Mouse (Mus musculus): Measurements from ENCODE around the gene Rfx5. TPM values are rescaled to one million over a fixed set of nuclear protein-coding genes. Genes with fewer than 3 reads are reported as not detected.
"Not testable (repeated sequence)": the region's sequence is repeated elsewhere in the genome, so short reads cannot be mapped to it uniquely, and the experiment has no call there.

Gene Rfx5
- polyA plus RNA-seq, 1 experiment from 2014 or later = 8.4 TPM

DNA sequence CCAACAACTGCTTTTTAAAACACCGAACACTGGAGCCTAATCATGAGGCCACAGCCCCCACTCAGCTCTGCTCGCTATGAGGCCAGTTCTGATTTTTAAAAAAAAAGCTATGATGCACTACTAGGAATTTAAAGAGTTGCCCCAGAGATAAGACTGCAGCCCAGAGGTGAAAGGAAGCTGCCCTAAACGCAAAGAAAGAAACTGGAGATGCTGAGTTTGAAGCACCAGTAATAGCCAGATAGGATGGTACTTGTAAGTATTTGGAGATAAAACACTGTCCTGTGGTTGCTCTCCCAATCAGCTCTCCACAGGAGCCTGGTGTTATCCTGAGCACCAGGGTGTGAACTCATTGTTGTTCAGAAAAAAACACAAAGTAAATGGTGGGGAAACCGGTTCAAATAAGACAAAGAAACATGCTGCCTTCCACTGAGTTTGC lies 27.6 kb upstream of the Rfx5 start:
- H3K4me2 ChIP-seq (replicated peaks); H3K27ac ChIP-seq (replicated peaks); H3K9ac ChIP-seq (replicated peaks); H3K4me1 ChIP-seq; H3K36me3 ChIP-seq; H3K27me3 ChIP-seq; H3K4me3 ChIP-seq; H3K9me3 ChIP-seq; ATAC-seq (ENCODE audit: low FRiP score, low read depth): not testable (repeated sequence)
- WGBS = 47% methylated on average over 4 of the region's 4 CpGs

DNA sequence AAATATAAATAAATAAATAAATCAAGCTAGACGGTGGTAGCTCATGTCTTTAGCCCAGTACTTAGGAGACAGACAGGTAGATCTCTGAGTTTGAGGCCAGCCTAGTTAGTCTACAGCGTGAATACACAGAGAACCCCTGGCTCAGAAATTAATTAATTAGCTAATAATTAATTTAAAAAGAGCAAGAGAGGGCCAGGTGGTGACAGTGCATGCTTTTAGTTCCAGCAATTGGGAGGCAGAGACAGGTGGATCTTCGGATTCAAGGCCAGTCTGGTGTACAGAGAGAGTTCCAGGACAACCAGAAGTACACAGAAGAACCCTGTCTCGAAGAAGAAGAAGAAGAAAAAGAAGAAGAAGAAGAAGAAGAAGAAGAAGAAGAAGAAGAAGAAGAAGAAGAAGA lies 24.9 kb upstream of the Rfx5 start:
- 82% methylated on average over 4 of the region's 4 CpGs for WGBS
- not testable (repeated sequence) for ATAC-seq (ENCODE audit: low FRiP score, low read depth); H3K9ac ChIP-seq (replicated peaks); H3K4me3 ChIP-seq; H3K9me3 ChIP-seq; H3K36me3 ChIP-seq; H3K27me3 ChIP-seq; H3K4me2 ChIP-seq (replicated peaks); H3K27ac ChIP-seq (replicated peaks)
- H3K4me1 ChIP-seq = peaks cover 11% of the 10 kb centered on the region

DNA sequence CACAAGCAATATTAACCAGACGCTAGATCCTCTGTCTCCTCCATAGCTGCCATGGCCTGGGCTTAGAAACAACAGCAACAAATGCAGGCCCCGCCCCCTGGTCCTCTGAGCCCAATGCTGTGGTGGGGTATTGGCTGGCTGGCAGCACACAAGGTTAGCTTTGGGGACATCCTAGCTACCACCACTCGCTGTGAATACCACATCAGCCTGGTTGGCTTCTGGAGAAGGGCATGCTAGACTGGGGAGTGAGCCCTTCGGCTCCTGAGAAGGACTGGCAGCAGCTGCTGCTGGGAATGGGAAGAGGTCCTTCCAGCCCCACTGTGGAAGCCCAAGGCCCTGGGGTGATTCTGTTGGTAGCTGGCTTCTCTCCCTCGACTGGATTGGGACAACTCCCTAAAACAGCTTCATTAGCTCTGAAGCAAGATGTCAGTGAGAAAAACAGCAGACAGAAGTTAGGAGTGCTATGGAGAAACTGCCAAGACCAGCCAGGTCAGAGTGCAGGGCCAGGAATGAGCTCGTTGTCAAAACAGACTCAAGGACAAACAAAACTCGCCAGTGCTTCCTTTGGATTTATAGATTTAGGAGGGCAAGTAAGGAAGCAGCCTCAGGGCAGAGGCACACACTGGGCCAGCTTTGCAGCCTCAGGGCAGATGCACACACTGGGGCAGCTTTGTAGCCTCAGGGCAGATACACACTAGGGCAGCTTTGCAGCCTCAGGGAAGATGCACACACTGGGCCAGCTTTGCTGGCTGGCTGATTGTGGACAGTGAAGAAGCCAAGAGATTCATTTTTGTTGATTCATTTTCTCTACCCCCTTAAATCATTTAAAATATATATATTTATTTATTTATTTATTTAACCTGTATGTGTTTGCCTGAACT lies 23.2 kb upstream of the Rfx5 start:
- not testable (repeated sequence) for ATAC-seq (ENCODE audit: low FRiP score, low read depth); H3K27me3 ChIP-seq; H3K4me2 ChIP-seq (replicated peaks); H3K4me3 ChIP-seq; H3K9me3 ChIP-seq; H3K9ac ChIP-seq (replicated peaks); H3K27ac ChIP-seq (replicated peaks); H3K36me3 ChIP-seq
- 45% methylated on average over 7 of the region's 7 CpGs for WGBS
- peaks cover 11% of the 10 kb centered on the region for H3K4me1 ChIP-seq

DNA sequence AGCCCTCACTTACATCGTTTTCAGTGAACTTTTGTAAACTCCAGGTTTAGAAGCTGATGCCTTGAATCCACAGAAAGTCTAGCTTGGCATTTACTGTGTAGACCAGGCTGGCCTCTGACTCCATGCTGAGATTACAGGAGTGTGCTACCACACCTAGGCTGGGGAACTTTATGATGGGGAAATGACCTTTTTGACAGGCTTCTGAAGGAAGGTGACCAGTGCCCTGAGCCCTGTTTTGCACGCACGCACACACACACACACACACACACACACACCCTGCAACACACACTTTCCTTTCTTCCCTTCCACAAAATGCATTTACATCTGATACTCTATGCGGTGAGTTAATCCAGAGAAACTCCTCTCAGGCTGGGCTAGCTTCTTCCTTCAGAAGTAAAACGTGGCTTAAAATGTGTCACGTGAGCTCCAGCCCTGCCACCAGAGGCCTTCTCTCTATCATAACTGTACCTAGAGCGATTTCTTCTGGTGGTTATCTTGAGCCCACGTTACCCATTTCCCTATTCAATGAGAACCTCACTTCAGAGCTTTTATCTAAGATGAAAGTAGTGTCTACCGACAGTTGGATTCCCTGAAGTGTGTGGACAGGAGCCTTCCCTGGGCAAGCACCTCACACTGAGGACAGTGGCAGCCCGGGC lies 22.3 kb upstream of the Rfx5 start:
- not testable (repeated sequence) for H3K4me3 ChIP-seq; H3K36me3 ChIP-seq; H3K9me3 ChIP-seq; ATAC-seq (ENCODE audit: low FRiP score, low read depth); H3K27ac ChIP-seq (replicated peaks); H3K9ac ChIP-seq (replicated peaks); H3K4me2 ChIP-seq (replicated peaks); H3K27me3 ChIP-seq
- WGBS = 73% methylated on average over 10 of the region's 10 CpGs
- peaks cover 11% of the 10 kb centered on the region for H3K4me1 ChIP-seq

DNA sequence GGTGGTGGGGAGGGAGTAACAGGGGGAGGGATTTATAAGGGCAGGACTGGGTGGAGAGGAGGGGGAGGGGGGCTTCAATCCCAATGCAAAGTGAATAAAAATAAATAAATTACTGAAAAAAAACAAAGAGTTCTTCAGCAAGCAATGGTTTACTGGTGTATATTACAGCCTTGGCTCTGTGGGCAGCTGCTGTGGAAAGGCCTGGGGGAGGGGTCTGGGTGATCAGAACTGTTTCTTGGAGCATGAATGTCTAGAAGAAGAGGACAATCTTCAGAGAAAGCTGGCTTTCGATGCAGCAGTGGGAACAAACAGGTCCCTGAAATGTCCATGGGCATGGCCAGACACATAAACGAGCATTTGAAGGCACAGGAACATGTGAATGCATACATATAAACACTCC lies 21.6 kb upstream of the Rfx5 start:
- 64% methylated on average over 2 of the region's 2 CpGs for WGBS

DNA sequence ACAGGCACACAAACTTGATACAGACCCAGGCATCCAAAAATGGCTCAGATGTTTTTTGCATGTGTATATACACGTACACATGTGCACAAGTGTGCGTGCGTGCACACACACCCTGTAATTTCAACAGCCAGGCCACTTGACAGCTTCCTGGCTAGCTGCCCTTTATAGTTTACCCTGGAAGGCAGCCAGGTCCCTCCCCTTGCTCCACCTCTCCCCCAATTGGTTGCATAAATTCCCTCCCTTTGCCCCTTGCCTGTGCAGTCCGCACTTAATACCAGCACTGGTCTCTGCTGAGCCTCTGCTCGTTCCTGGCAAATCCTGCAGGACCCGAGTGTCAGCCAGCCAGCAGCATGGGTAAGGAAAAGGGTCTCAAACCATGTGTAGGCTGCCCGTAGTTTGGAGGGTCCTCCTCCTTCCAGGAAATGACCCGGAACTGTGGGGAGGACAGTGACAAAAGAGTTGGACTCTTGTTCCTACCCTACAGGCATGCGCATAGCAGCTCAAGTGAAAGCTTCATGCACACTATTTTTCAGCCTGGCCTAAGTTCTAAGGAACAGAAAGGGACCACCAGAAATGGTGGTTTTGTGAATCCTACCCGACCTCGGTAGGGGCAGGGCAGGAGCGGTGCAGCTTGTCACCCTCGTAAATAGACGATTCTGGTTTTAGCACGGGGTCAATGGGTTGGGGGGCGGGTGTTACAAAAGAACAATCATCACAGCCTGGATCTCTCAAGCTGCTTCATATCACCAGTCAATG lies 20.9 kb upstream of the Rfx5 start, which contains the start of gene Selenbp1:
TSS of gene Selenbp1 (plus strand) at position 248 of the 756 bp plus-strand sequence.
- Histone ChIP-seq H3K4me1 (peaks cover 11% of the 10 kb centered on the region), H3K36me3 (no peaks in the 10 kb centered on the region), H3K27me3 (no peaks in the 10 kb centered on the region), H3K27ac (replicated peaks) (no peak within 1 kb of the TSS), H3K9me3 (no peaks in the 10 kb centered on the region), H3K4me2 (replicated peaks) (peak within 1 kb of the TSS; percentile 37), H3K4me3 (no peak within 1 kb of the TSS), H3K9ac (replicated peaks) (no peak within 1 kb of the TSS)
- WGBS = 42% methylated on average over 16 of the region's 16 CpGs
- ATAC-seq (ENCODE audit: low FRiP score, low read depth) = peak; percentile 84

More for the DNA sequence above, 21.6 kb upstream of the Rfx5 start:
- not testable (repeated sequence) for H3K4me3 ChIP-seq; H3K27me3 ChIP-seq; H3K4me2 ChIP-seq (replicated peaks); H3K9ac ChIP-seq (replicated peaks); ATAC-seq (ENCODE audit: low FRiP score, low read depth); H3K36me3 ChIP-seq; H3K9me3 ChIP-seq; H3K27ac ChIP-seq (replicated peaks)
- peaks cover 11% of the 10 kb centered on the region for H3K4me1 ChIP-seq

DNA sequence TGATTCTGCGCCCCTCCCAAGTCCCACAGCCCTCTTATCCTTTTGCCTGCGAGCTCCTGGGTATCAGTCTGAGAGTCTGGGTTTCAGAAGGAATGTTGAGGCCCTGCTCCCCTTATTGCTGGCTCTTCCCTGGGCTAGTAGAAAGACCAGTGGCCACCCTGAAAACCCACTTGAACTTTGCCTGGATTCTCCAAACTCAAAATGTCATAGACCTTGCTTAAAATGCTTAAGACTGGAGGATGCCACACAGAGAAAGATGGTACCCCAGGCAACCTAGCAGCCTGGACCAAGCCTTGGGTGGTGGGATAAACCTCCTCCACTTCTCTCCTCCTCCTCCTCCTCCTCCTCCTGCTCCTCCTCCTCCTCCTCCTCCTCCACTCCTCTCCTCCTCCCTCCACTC lies 20.3 kb upstream of the Rfx5 start:
- H3K4me2 ChIP-seq (replicated peaks); H3K27me3 ChIP-seq; H3K27ac ChIP-seq (replicated peaks); ATAC-seq (ENCODE audit: low FRiP score, low read depth); H3K36me3 ChIP-seq; H3K9me3 ChIP-seq; H3K9ac ChIP-seq (replicated peaks); H3K4me3 ChIP-seq: not testable (repeated sequence)
- no CpG with 5 or more reads among the region's 2 CpGs for WGBS
- peaks cover 11% of the 10 kb centered on the region for H3K4me1 ChIP-seq

DNA sequence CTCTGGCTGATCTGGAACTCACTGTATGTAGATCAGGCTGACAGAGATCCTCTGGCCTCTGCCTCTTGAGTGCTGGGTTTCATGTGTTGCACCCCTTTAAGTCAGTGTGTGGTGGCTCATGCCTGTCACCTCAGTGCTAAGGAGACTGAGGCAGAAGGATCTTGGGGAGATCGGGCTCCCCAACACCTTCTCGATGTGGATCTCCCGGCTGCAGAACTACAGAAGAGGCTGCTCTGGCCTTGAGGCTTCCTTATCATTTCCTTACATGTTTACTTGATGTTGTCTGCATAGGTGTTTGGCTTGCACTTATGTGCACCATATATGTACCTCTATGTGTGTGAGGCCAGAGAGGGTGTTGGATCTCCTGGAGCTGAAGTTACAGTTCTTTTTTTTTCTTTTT lies 19.3 kb upstream of the Rfx5 start:
- ATAC-seq (ENCODE audit: low FRiP score, low read depth); H3K9me3 ChIP-seq; H3K9ac ChIP-seq (replicated peaks); H3K4me3 ChIP-seq; H3K27ac ChIP-seq (replicated peaks); H3K36me3 ChIP-seq; H3K4me2 ChIP-seq (replicated peaks); H3K27me3 ChIP-seq: not testable (repeated sequence)
- peaks cover 11% of the 10 kb centered on the region for H3K4me1 ChIP-seq
- 96% methylated on average over 3 of the region's 3 CpGs for WGBS

DNA sequence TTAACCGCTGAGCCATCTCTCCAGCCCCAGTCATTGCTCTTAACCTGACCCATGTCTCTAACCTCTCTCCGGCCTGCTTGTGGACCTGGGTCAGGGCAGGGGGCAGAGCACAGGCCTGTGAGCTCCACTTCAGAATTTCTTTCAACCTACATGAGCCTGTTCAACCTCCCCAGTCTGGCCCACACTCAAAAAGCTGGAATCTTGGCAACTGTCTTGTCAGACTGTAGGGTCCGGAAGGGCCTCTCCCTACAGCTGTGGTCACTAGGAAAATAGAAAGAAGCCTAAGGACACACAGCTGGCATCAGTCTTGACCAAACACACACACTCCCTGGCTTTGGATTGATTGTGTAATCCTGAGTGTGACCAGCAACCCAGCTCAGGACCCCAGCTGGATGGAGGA lies 18.5 kb upstream of the Rfx5 start:
- H3K9me3 ChIP-seq; H3K4me2 ChIP-seq (replicated peaks); H3K9ac ChIP-seq (replicated peaks); H3K36me3 ChIP-seq; H3K27me3 ChIP-seq; H3K4me3 ChIP-seq; H3K27ac ChIP-seq (replicated peaks); ATAC-seq (ENCODE audit: low FRiP score, low read depth): not testable (repeated sequence)
- peaks cover 11% of the 10 kb centered on the region for H3K4me1 ChIP-seq
- WGBS = 86% methylated on average over 3 of the region's 3 CpGs

DNA sequence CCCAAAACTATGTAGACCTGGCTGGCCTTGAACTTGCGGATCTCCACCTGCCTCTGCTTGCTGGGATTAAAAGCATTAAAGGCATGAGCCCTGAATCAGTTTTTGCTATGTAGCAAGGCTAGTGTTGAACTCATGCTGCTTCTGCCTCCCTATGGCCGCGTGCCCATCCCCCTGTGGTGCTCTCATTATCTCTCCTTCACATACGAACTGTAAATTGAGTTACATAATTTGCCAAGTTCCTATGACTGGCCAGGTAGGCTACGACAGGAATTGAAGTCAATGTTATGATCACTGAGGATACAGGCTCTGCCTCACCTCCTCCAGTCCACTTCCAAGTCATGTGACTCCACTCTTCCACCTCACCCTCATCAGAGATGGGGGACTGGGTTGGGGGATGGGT lies 17.7 kb upstream of the Rfx5 start:
- ATAC-seq (ENCODE audit: low FRiP score, low read depth); H3K4me2 ChIP-seq (replicated peaks); H3K36me3 ChIP-seq; H3K9ac ChIP-seq (replicated peaks); H3K27me3 ChIP-seq; H3K27ac ChIP-seq (replicated peaks); H3K9me3 ChIP-seq; H3K4me3 ChIP-seq: not testable (repeated sequence)
- WGBS = 89% methylated on average over 5 of the region's 5 CpGs
- H3K4me1 ChIP-seq = peaks cover 11% of the 10 kb centered on the region

DNA sequence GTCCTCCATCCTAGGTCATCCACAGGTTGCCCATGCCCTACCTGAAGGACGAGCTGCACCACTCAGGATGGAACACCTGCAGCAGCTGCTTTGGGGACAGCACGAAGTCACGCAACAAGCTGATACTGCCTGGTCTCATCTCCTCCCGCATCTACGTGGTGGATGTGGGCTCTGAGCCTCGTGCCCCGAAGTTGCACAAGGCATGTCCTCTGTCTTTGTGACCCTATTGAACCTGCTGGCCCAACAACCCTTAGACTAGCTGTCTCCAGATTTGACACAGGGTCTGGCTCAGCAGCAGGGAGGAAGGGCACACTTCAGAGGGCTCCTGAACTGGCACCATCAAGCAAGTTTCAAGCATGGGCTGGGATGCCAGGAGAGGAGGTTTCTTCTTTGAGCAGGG lies 16.7 kb upstream of the Rfx5 start:
- not testable (repeated sequence) for H3K9me3 ChIP-seq; ATAC-seq (ENCODE audit: low FRiP score, low read depth)
- 93% methylated on average over 7 of the region's 7 CpGs for WGBS

DNA sequence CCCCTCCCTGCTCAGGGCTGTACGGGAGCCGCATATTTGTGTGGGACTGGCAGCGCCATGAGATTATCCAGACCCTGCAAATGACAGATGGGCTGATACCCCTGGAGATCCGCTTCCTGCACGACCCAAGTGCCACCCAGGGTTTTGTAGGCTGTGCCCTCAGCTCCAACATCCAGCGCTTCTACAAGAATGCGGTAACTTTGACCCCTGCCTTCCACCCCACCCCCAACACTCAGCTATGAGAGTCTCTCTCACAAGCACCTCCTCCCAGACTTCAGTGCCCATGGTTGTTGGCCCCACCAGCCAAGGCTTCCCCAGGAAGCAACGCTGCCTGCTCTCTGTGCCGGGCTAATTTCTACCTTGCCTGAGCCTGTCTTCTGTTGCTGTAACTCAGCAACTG lies 13.8 kb upstream of the Rfx5 start:
- H3K27ac ChIP-seq (replicated peaks); H3K4me2 ChIP-seq (replicated peaks); H3K4me1 ChIP-seq; H3K9me3 ChIP-seq; ATAC-seq (ENCODE audit: low FRiP score, low read depth); H3K36me3 ChIP-seq; H3K27me3 ChIP-seq; H3K4me3 ChIP-seq; H3K9ac ChIP-seq (replicated peaks): not testable (repeated sequence)
- WGBS = 77% methylated on average over 9 of the region's 9 CpGs

More for the DNA sequence above, 16.7 kb upstream of the Rfx5 start:
- H3K27me3 ChIP-seq; H3K9ac ChIP-seq (replicated peaks); H3K4me3 ChIP-seq; H3K36me3 ChIP-seq; H3K4me2 ChIP-seq (replicated peaks); H3K27ac ChIP-seq (replicated peaks): not testable (repeated sequence)
- H3K4me1 ChIP-seq = peaks cover 11% of the 10 kb centered on the region

Measured in midbrain, embryonic 12.5 days (tissue).